Mouse (Mus musculus) heart, postnatal 0 days (tissue): Measurements from ENCODE around the gene Camk1g. TPM values are rescaled to one million over a fixed set of nuclear protein-coding genes. Genes with fewer than 3 reads are reported as not detected.
A peak's percentile ranks its signal among the peaks of the same experiment; 100 is the strongest.

ENCODE experiments used
- ATAC-seq: fragments of 200-750 bp; cut with Nextera tagmentation; 2 replicates; pipeline ENCODE4 v1.8.0; 2017; ENCODE audit warnings: low read depth, moderate number of reproducible peaks, moderate library complexity; ENCODE audit not compliant: insufficient read depth
- DNase-seq: peaks from one replicate; pipeline ENCODE4 v3.0.0-alpha.2; 2016; ENCODE audit warnings: low spot score
- H3K27ac ChIP-seq: fragments of 300-500 bp; sonication (generic); 2 replicates; pipeline ENCODE4 v1.5.1; 2014; ENCODE audit warnings: low read depth, mild to moderate bottlenecking
- H3K27me3 ChIP-seq: fragments of 300-500 bp; sonication (generic); 2 replicates; pipeline ENCODE4 v1.6.1; 2014; ENCODE audit warnings: low read length, mixed read lengths; ENCODE audit not compliant: control insufficient read depth, insufficient read depth
- H3K36me3 ChIP-seq: fragments of 300-500 bp; sonication (generic); replicated peaks from 2 replicates; pipeline ENCODE4 v1.6.1; 2014; ENCODE audit warnings: low read length, mixed read lengths; ENCODE audit not compliant: control insufficient read depth, insufficient read depth
- H3K4me1 ChIP-seq: fragments of 300-500 bp; sonication (generic); 2 replicates; pipeline ENCODE4 v1.6.1; 2014; ENCODE audit warnings: antibody characterized with exemption; ENCODE audit not compliant: control insufficient read depth, insufficient read depth
- H3K4me2 ChIP-seq: fragments of 300-500 bp; sonication (generic); 2 replicates; pipeline ENCODE4 v1.6.1; 2014; ENCODE audit warnings: low read depth, mild to moderate bottlenecking, low read length, moderate library complexity
- H3K4me3 ChIP-seq: fragments of 300-500 bp; sonication (generic); 2 replicates; pipeline ENCODE4 v1.5.1; 2014; ENCODE audit warnings: low read depth, low read length
- H3K9ac ChIP-seq: fragments of 300-500 bp; sonication (generic); replicated peaks from 2 replicates; pipeline ENCODE4 v1.6.1; 2014; ENCODE audit warnings: low read depth, low read length, mixed read lengths
- H3K9me3 ChIP-seq: fragments of 300-500 bp; sonication (generic); replicated peaks from 2 replicates; pipeline ENCODE4 v1.6.1; 2016; ENCODE audit warnings: low read length; ENCODE audit not compliant: control insufficient read depth
- CTCF ChIP-seq: IDR thresholded peaks from 2 replicates; pipeline ENCODE4 v1.5.1; 2016; ENCODE audit warnings: antibody characterized with exemption, control low read depth, low read depth
- EP300 ChIP-seq: IDR thresholded peaks from 2 replicates; pipeline ENCODE4 v1.6.1; 2016; ENCODE audit warnings: antibody characterized with exemption, low read depth
- WGBS: fragments of 180-500 bp; shearing (Covaris S2); extraction: QIAGEN DNeasy Blood & Tissue Kit; methylation state at CpG from one replicate; pipeline ENCODE4 v1.1.7; 2014; 5-methylcytosine and 5-hydroxymethylcytosine counted together
- polyA plus RNA-seq: library from polyadenylated mRNA; unstranded; fragments of >200 nt; fragmentation: Nextera tagmentation; extraction: Ambion mirVana; gene quantifications from 2 replicates; pipeline ENCODE4 v1.2.1, GENCODE M21; 2015
- total RNA-seq: library from RNA; depleted of rRNA; stranded (reverse); fragments of >200 nt; gene quantifications from 2 replicates; pipeline ENCODE4 v1.2.3, GENCODE M21; 2014; ENCODE audit warnings: low replicate concordance

Camk1g gene
- total and polyA plus RNA-seq, 2 experiments from 2014 or later = 9.7 to 14.3 TPM

GRCm38 (mm10) chr1:193332671-193333070 is 37.4 kb downstream of the Camk1g start:
- DNase-seq = peak; percentile 58
- Histone ChIP-seq H3K27me3 (no peaks in the 10 kb centered on the region), H3K9ac (no peak overlapping the region), H3K4me2 (no peak overlapping the region), H3K4me1 (peaks cover 61% of the 10 kb centered on the region), H3K9me3 (no peaks in the 10 kb centered on the region), H3K27ac (peak overlapping the region; percentile 95), H3K4me3 (no peak overlapping the region), H3K36me3 (no peaks in the 10 kb centered on the region)
- WGBS = 32% methylated on average over 1 of the region's 1 CpGs
- ATAC-seq = no peak
- TF ChIP-seq EP300 (no peak), CTCF (no peak)

- TF ChIP-seq CTCF (no peak), EP300 (no peak)
- WGBS = 67% methylated on average over 13 of the region's 13 CpGs
- peaks cover 58% of the 10 kb centered on the region for H3K4me1 ChIP-seq
- DNase-seq = no peak
- no peak overlapping the region for H3K4me3 ChIP-seq
- H3K4me2 ChIP-seq = no peak overlapping the region
- H3K9me3 ChIP-seq = no peaks in the 10 kb centered on the region
- H3K27ac ChIP-seq = peak overlapping the region; percentile 95
- H3K9ac ChIP-seq = no peak overlapping the region
- H3K36me3 ChIP-seq = no peaks in the 10 kb centered on the region
- H3K27me3 ChIP-seq = no peaks in the 10 kb centered on the region
- no peak for ATAC-seq
Observed at GRCm38 (mm10) chr1:193332018-193332417, 38.1 kb downstream of the Camk1g start.

GRCm38 (mm10) chr1:193330626-193331025 is 39.5 kb downstream of the Camk1g start:
- Histone ChIP-seq H3K9ac (no peak overlapping the region), H3K4me1 (peaks cover 49% of the 10 kb centered on the region), H3K27ac (peak overlapping the region; percentile 68), H3K4me3 (no peak overlapping the region), H3K4me2 (no peak overlapping the region), H3K9me3 (no peaks in the 10 kb centered on the region), H3K36me3 (no peaks in the 10 kb centered on the region), H3K27me3 (no peaks in the 10 kb centered on the region)
- no peak for DNase-seq
- no peak for ATAC-seq
- 80% methylated on average over 7 of the region's 7 CpGs for WGBS
- TF ChIP-seq EP300 (no peak), CTCF (no peak)

- H3K4me3 ChIP-seq = no peak overlapping the region
- no peaks in the 10 kb centered on the region for H3K27me3 ChIP-seq
- no peak overlapping the region for H3K9ac ChIP-seq
- no peaks in the 10 kb centered on the region for H3K36me3 ChIP-seq
- peak overlapping the region; percentile 68 for H3K27ac ChIP-seq
- H3K9me3 ChIP-seq = no peaks in the 10 kb centered on the region
- 25% methylated on average over 10 of the region's 10 CpGs for WGBS
- peaks cover 44% of the 10 kb centered on the region for H3K4me1 ChIP-seq
- H3K4me2 ChIP-seq = no peak overlapping the region
- TF ChIP-seq CTCF = peak; percentile 100
- no peak for TF ChIP-seq EP300
- ATAC-seq = peak; percentile 86
- peak; percentile 78 for DNase-seq
Observed at GRCm38 (mm10) chr1:193330172-193330571, 39.9 kb downstream of the Camk1g start.

- Histone ChIP-seq H3K27me3 (no peaks in the 10 kb centered on the region), H3K4me1 (peaks cover 38% of the 10 kb centered on the region), H3K9ac (no peak overlapping the region), H3K9me3 (no peaks in the 10 kb centered on the region), H3K27ac (no peak overlapping the region), H3K36me3 (no peaks in the 10 kb centered on the region), H3K4me3 (no peak overlapping the region), H3K4me2 (no peak overlapping the region)
- WGBS = 69% methylated on average over 9 of the region's 9 CpGs
- no peak for ATAC-seq
- no peak for DNase-seq
- no peak for TF ChIP-seq EP300
- TF ChIP-seq CTCF = no peak
Observed at GRCm38 (mm10) chr1:193329557-193329956, 40.5 kb downstream of the Camk1g start.

GRCm38 (mm10) chr1:193327686-193328085 is 42.4 kb downstream of the Camk1g start:
- 53% methylated on average over 5 of the region's 5 CpGs for WGBS
- Histone ChIP-seq H3K9me3 (no peaks in the 10 kb centered on the region), H3K4me2 (no peak overlapping the region), H3K36me3 (no peaks in the 10 kb centered on the region), H3K9ac (no peak overlapping the region), H3K4me1 (peaks cover 21% of the 10 kb centered on the region), H3K27ac (no peak overlapping the region), H3K4me3 (no peak overlapping the region), H3K27me3 (no peaks in the 10 kb centered on the region)
- no peak for DNase-seq
- ATAC-seq = no peak
- TF ChIP-seq CTCF = no peak
- no peak for TF ChIP-seq EP300
